Mouse (Mus musculus) MN1 (cell line): ENCODE data around the gene Ccnq.
"Not testable (repeated sequence)": the region's sequence is repeated elsewhere in the genome, so short reads cannot be mapped to it uniquely, and the experiment has no call there.

ENCODE experiments used
- DNase-seq: peaks from one replicate; pipeline ENCODE4 v3.0.0-alpha.2; 2016; ENCODE audit warnings: low spot score

Gene Ccnq

DNA sequence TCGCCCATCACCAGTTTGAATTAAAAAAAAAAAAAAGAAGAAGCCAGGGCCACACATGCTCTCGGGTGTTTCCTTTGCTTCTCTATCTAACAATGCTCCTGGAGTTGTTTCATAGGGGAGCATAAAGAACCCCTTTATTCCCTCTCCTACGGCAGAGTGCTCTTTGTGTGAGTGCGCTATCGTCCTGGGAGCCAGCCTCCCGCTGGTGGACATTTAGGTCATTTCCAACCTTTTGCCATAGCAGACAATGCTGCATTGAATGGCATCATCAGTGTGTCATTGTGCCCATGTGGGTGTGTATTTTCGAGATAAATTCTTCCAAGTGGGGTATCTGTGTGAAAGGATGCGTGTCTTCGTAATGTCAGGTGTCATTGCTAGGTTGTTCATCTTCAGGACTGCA is 9.6 kb upstream of the Ccnq start:
- no peak for DNase-seq

DNA sequence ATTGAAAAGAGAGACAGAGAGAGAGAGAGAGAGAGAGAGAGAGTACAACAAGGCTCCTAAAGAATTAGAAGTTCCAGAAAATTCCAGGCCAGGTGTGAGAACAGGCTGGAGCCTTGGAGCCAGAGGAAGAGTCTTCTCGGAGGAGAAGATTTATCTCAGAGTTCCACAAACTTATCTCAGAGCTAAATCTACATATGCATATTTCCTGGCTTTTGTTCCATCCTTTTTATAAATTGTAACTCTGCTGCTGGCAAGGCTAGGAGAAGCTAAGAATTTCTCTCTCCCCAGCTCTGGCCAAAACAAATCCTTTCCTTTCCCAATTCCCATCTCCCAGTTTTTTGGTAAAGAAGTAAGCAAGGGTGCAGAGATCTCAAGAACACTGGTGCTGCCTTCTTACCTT is 3.8 kb upstream of the Ccnq start:
- no peak for DNase-seq

DNA sequence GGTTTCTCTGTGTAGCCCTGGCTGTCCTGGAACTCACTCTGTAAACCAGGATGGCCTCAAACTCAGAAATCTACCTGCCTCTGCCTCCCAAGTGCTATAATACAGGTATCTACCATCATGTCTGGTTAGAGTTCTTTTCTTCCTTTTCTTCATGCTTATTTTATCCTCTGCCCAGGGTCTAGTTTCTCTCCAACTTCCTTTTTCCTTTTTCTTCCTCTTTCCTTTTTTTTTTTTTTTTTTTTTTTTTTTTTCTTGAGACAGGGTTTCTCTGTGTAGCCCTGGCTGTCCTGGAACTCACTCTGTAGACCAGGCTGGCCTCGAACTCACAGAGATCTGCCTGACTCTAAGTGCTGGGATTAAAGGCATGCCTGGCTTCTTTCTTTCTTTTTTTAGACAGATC is 2.6 kb upstream of the Ccnq start:
- DNase-seq, result not testable (repeated sequence)

DNA sequence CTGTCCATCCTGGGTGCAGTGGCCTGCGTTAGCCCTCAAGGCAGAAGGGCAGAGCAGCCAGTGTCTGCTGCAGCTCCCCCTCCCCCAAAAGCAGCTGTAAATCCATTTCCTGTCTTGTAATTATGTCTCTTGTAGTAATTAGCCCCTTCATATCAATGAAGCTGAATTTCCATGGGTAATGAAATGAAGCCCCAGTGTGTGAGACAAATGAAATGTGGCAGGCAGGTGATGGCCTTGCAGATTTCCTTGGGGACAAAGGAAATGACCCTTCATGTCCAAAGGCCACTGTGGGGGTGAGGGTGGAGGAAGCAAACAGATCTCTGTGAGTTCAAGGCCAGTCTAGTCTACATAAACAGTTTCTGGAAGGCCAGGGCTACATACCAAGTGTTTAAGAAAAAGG is 1.7 kb upstream of the Ccnq start:
- peak; percentile 11 for DNase-seq

DNA sequence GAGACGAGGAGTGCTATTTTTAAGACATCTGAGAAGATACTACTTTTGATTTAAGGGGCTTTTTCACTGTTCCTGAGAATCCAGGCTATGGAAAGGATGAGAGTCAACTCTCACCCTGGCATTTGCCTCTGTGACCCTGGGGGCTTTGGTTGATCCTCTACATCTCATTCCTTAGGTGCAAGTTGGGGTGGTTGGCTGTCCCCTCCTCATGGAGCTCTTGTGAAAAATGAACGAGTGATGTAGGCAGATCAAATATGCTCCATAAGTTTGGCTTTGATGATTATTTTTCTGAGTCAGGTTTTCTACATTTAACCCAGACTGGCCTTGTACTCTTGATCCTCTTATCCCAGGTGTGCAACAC is 294 bp upstream of the Ccnq start:
- DNase-seq, result no peak

DNA sequence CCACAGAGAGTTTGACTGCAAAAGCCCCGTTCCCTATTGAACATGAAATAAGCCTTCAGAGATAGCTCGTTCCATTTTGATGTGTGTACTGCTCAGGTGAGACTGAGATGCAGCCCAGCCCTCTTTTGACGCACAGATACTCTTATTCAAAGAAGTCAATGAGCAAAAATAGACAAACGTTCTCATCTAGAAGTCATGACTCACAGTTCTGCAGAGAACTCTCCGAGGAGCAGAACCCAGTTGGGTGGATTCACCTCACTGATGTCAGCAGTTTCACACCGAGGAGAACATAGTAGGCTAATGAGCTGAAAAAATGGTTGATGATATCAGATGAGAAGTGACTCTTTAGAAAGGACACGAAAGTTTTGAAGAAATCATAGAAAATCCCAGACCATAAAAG is 5.3 kb downstream of the Ccnq start:
- DNase-seq, result no peak

DNA sequence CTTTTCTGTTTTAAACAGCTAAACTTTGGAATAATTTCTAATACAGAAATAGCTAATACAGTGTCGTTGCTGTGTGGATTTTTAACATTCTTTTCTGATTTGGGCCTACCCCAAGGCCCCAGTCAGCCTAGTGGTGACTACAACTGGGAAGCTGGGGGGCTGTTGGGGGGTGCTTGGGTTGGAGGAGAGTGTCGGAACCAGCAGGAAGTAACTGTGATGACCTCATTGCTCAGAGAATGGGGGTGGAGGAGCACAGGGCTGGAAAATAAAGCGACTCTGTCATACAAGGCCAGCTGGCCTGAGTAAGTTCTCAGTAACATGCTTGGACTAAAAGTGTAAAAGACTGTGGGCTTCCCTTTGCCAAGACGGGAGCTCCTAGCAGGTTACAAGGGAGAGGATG is 6.1 kb downstream of the Ccnq start:
- no peak for DNase-seq

DNA sequence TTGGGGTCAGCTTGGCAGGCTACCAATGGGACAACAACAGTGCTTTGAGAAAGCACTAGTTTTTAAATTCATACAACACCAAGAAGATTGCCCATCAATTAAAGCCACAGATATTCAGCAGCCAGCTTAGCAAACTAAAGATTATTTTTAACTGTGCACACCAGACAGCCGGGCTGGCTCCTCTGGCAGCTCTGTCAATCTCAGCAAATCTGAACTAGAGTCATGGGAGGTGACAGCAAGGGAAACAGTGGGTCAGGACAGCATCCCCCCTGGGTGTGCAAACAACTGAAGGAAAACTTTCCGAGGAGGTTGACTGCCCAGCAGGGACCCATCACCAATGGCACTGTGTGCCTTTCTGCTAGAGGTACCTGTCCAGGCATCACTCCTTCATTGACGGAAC is 9.1 kb downstream of the Ccnq start:
- DNase-seq, result no peak

DNA sequence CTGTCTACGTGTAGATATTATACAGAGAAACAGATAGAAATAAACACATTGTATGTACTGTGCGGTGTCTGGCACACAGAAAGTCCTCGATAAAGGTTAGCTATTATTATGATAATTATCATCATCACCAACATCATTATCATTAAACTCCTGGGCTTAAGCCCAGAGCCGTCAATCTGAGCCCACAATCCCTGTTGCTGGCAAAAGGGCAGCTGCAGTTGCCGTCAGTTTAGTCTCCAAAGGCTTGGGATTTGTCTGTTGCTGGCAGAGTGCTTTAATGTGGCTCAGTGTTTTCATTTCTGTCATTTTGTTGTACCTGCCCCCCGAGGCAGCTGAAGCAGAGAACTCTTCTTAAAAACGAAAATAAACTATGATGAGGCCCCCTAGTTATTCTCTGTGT is 9.6 kb downstream of the Ccnq start:
- DNase-seq, result no peak

DNA sequence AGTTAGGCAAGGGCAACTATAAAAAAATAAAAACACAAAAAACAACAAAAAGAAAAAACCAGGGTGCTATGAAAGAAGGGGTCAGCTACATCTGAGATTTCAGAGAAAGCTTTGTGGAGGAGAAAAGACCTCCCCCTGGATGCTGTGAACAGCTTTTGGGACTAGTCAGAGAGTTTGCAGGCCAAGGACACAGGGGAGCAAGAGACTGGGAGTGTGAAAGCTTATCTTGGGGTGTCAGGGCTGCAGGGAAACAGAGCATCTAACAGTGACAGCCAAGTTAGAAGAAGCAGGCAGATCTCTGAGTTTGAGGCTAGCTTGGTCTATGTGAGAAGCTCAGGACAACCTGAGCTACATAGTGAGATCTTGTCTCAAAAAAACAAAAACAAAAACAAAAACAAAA is 12.2 kb downstream of the Ccnq start:
- DNase-seq, result no peak

DNA sequence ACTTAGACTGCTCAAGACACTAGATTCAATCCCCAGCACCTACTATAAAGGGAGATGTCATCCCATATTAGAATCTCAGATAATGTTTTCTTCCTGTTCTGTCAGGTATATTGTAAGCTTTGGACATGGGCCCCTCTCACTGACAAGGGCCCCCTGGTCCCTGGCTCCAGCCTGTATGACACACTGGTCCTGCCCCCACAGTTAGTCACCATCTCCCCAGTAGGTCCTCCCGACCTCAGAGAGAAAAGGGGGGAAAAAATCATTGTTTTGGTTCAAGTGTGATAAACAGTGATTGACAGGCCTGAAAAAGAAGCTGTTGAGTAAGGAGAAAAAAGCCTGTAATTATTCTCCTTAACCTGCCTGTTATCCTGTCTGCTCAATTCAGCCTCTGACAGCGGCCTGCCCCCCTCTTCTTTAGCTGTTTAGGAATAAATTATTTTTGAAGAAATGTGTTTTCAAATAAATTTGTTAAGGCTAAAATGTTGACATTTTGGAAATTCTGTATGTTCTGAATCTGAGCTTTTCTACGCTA is 14.6 kb downstream of the Ccnq start:
- DNase-seq, result no peak

DNA sequence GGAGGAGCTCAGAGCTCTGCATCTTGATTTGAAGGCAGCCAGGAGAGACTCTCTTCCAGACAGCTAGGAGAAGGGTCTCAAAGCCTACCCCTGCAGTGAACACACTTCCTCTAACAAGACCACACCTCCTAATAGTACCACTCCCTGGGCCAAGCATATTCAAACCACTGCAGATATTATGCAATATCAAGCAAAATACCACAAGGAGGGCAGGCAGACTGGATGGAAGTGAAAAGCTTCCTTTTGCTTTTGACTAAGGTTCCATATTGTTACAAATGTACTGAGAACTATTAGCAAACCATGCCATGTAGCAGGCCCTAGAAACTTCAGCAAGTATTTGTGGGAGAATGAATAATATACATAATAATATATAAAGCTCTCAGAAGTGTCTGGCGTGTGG is 16.4 kb downstream of the Ccnq start:
- DNase-seq, result no peak

DNA sequence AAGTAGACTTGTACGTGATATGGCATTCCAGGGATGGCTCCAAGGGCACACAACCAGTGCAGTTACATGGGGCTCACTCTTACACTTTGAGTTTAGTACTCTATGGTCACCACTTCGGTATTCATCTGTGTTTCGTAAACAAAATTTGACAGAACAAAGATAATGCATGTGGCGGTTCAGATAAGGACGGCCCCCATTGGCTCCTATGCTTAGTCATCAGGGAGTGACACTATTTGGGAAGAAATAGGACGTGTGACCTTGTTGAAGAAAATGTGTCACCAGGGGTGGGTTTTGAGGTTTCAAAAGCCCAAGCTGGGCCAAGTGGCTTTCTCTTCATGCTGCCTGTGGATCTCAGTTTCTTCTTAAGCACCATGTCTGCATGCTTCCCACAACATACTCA is 18.9 kb downstream of the Ccnq start:
- no peak for DNase-seq

DNA sequence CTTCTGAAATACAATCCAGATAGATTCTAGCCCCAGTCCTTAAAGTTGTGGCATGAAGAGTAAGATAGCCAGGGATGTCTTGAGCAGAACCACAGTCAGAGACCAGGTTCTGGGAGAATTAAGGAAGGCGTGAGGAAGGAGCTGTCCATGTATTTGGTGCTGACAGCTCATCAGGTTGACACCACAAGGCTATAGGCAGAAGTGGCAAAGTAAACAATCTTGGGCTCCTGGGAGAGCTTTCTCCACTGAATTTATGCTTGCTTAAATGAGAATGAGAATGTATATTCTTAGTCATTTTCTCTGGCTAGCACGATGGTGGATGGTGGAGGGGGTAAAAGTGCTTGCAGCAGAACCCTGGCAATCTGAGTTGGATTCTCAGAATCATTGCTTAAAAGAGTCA is 20.6 kb downstream of the Ccnq start:
- no peak for DNase-seq

DNA sequence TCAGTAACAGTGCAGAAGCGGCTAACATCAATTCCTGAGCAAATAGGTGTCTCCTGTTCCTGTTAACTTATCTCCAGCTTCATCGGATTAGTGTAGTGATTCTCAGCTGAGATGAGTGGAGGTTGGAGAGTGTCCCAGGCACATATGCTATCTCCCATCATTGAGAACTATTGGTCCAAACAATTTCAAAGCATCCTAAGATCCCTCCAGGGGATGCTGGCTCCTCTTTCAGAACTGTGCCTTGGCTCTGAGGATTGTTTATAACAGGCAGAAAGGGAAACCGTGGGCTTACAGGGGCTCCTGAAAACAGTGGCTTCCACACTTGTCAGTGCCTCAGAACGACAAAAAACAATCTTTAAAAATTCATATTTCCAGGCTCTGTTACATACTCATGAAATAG is 23.5 kb downstream of the Ccnq start:
- DNase-seq, result no peak

DNA sequence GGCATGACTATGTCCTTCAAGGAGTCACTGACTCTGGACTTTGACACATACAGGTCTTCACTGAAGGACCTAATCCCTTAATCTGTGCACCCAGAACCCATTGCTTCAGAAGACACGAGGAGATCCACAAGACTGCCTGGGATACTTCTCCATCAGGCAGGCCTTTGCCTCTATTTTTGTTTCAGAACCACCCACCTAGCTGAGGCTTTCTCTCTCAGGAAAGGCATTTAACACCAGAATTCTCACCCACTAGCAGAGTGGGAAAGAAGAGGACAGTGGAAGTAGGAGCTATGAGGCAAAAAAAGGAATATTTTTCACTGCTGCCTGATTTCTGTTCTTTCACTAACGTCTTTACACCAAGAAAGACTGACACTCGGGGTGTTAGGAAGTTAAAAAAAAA is 25.2 kb downstream of the Ccnq start:
- DNase-seq, result no peak

DNA sequence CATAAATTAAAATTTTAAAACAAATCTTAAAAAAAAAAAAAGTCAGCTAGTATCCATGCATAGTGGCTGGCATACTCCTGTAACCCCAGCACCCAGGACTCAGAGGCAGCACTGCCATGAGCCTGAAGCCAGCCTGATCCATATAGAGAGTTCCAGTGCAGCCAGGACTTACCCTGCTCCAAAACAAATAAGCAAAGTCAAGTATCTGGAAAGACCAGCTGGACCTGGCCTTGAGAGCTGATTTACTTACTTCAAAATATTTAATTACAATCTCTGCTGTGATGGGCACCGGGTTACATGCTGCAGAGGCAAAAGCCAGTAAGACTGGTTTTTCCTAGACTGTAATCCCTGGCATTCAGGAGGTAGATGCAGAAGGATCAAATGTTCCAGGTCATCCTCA is 26.7 kb downstream of the Ccnq start:
- DNase-seq, result no peak

DNA sequence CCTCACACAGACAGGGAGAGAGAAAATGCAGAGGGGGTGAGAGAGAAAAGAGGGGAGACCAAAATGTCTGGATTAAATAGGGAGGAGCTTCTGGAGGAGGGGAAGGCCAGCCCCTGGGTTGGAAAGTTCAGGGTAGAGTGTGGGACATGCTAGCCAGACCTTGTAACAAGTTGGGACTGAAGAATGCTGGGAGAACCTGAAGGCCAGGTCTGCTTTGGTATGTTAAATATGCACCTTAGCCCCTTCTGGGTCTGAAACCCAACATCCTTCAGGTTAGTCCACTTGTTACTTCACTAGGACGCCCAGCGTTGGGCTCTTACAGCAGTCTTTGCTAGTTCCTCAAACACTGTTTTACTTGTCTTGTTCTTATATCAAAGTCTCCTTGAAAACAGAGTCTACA is 30.1 kb downstream of the Ccnq start:
- no peak for DNase-seq

DNA sequence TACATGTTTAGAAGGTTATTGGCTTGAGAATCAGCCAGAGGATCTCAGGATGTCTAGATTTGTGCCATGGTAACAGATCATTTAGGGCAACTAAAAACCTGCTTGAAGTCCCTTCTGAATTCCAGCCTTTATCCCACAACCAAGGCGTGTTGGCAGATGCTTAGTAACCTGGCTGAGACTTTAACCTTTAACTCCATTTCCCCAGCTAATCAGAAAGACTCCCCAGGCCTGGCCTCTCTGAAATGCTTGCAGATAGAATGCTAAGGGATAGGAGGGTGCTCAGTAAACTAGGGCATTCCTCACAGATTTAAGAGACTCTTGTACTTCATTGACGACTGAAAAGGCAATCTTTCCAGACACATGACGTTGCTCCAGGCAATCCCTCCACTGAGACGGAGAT is 33.9 kb downstream of the Ccnq start:
- DNase-seq, result no peak

DNA sequence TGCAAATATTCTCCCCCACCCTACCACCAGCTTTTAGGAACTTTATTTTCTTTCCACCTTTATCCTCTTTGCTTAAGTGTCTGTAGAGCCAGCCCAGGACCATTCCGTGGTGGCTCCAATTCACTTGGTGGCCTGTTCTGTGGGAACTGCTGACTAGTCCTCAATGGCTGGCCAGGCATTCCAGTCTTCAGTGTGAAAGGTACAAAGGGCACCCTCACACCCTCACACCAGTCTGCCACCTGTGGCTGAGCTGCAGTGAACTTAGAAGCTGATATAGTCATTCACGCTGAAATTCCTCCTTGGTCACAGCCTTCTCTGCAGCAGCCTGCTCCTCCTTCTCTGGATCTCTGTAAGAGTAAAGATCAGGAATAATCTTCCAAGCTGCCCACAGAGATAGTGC is 42.9 kb downstream of the Ccnq start:
- no peak for DNase-seq

DNA sequence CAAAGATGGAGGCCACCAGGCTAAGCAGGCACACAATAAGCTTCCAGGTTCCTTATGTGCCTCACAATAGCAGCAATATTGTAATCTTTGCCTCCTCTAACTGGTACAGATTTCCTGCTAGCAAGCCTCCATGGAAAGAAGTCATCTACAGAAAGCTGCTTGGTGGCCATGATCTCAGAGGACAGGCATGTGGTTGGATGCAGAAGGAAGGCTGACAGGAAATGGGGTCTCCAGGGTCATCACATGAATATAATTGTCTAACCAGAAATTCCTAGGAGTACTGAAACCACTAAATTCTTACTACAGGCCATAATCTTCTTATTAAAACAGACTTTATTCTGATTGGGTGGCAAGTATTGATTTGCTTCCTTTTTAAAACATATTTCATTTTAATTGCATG is 45.5 kb downstream of the Ccnq start:
- no peak for DNase-seq

DNA sequence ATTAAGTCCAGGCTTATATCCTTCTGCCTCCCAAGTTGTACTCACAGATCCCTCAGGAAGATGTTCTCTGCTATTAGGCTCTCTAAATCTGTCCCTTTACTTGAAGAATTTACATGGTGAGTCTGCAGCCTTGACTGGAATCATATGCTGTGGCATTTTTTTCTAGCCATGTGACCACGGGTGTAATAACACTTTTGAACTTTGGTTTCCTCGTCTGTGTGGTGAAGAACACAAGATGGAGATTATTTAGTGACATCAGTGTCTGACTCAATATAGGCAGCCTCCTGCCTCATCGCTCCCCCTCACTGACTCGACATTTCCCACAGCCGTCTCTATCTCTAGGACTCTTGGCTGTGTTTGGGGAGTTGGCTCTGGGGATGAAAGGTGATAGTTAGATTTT is 48.4 kb downstream of the Ccnq start:
- DNase-seq, result no peak

DNA sequence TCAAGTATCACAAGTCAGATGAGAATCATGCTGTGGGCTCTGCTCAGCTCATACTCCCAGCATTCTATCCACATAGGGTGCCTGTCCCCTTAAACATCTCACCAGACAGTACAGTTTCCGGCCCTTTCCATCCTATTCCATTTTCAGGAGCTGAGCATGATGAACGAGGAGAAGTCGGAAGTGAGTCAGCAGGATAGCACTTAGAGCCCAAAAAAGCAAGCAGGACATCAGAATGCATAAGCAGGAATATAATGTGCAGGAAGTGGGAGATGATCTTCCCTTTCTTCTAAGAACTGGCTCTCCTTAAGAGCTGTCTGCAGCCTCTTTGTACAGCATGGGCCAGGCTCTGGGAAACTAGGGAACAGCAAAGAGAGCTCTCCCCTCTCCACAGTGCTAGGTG is 49.2 kb downstream of the Ccnq start:
- no peak for DNase-seq
